Mouse (Mus musculus): ENCODE results near the gene Sdr9c7.

Sdr9c7 gene

DNA sequence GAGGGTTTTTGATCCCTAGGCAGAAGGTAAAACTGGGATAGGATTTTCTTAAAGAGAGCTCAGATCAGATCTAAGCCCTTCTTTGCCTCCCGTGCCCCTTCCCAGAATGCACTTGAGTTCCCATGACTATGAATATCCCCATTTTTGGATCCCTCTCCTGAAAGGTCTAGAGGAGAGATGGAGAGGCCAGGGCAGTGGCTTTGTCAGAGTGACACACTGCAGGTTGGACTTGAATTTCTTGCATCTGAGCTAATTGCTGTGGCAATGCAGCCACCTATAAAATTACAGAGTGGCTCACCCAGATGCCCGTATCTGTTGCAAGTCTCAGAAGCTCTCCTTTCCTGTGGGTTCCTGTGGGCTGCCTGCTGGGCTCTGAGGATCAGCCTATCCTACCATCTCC is at the start of gene Sdr9c7:
Sdr9c7 (plus strand) TSS at position 301 of the 400 bp plus-strand sequence.
- no peak for DNase-seq (ENCODE audit: low spot score)

DNA sequence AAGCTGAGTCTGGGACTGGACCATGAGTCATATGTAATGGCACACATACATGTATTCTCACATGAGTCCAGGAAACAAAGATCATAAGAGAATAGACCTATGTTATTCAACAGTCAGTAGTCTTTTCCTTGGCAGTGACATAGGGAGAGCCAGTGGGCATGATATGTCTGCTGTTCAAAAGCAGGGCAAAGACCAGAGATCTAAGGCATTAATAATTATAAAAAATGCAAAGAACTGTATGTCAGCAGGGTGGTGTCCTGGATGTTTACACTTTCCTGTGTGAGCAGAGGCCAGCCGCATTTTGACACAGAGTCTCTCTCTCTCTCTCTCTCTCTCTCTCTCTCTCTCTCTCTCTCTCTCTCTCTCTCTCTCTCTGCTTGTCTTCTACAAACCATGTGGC is 48.7 kb upstream of the Sdr9c7 start, which contains the start of gene Rdh19:
Rdh19 (plus strand) TSS at position 301 of the 400 bp plus-strand sequence.
- no peak for DNase-seq (ENCODE audit: low spot score)

DNA sequence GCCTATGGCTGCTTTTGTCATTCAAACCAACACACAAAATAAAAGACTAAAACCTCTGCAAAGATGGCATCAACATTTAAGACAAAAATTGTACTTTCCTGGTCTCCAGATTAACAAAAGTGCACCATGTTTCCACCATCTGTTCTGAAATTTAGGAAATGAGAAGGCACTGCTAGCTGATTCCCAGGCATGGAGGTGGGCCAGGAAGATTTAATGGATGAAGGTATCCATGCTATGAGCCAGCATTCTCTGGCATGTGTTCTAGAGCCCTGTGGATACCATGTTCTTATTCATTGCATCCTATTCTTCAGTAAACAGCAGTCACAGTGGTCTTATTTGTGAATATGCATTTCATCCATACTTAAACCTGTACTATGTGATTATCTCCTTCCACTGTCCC is 41.9 kb upstream of the Sdr9c7 start:
- no peak for DNase-seq (ENCODE audit: low spot score)

DNA sequence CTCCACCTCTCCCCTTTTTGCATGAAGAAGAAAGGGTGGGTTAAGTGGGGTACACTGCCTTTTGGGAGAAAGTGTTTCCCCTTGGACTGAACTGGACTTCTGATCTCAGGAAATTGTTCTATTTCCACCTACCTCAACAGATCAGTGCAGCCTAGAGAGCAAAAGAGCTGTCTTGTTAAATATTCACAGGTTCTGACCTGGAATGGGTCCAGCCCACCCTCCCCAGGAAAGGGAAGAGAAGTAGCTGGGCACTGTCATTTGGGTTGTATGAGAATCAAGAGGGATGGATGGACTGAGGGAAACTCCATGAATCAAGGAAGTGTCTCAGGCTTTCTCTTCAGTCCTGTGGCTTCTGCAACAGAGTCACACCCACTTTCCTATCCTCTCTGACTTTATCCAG is 33.4 kb upstream of the Sdr9c7 start:
- DNase-seq (ENCODE audit: low spot score) = no peak

DNA sequence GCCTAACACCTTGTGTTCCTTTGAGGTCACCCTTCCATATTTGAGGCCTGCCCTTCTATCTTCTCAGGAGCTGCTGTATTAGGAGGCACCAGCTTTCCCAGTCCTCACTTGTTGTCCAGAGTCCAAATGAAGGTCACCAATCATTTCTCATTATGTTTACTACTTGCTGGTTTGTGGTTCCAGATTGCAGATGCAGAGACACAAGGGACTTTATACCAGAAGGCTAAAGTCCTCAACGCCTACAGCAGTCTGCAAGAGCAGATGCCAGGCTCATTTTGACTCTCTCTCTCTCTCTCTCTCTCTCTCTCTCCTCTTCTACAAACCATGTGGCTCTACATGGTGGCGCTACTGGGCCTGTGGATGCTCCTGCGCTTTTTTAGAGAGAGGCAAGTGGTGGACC is 32.1 kb upstream of the Sdr9c7 start, which contains the start of gene Rdh16f2:
Rdh16f2 (plus strand) TSS at position 243 of the 400 bp plus-strand sequence.
- DNase-seq (ENCODE audit: low spot score) = no peak

DNA sequence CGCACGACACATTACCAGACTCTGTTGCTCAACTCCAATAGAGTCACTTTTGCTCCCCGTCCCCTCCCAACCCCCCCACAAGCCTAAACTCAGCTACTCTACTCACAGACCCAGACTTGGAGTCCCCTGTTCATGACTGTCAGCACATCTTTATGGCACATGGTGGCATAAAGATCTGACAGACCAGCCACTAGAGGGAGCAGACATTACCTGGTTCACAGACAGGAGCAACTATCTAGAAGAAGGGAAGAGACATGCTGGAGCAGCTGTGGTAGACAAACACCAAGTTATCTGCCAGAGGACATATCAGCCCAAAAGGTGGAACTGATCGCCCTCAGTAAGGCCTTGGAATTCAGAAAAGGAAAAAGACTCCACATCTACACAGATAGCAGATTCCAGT is 25.8 kb upstream of the Sdr9c7 start:
- peak; percentile 14 for DNase-seq (ENCODE audit: low spot score)

DNA sequence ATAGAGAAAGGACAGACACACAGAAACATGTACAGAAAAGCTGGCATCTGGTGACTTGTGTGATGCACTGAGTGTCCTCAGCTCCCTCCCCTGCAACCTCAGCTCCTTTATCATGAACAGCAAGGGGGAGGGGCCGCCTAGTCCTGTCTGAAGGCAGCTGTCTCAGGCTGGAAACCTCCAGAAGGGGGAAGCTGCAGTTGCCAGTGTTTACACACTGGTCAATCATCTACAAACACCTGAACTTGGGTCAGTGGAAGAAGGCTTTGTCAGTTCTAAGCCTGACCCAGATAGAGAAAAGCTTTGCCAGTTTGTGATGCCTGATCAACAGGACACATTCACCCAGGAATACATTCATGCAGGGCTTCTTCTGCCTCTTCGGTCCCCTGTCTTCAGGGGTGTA is 20.6 kb upstream of the Sdr9c7 start:
- DNase-seq (ENCODE audit: low spot score) = peak; percentile 39

DNA sequence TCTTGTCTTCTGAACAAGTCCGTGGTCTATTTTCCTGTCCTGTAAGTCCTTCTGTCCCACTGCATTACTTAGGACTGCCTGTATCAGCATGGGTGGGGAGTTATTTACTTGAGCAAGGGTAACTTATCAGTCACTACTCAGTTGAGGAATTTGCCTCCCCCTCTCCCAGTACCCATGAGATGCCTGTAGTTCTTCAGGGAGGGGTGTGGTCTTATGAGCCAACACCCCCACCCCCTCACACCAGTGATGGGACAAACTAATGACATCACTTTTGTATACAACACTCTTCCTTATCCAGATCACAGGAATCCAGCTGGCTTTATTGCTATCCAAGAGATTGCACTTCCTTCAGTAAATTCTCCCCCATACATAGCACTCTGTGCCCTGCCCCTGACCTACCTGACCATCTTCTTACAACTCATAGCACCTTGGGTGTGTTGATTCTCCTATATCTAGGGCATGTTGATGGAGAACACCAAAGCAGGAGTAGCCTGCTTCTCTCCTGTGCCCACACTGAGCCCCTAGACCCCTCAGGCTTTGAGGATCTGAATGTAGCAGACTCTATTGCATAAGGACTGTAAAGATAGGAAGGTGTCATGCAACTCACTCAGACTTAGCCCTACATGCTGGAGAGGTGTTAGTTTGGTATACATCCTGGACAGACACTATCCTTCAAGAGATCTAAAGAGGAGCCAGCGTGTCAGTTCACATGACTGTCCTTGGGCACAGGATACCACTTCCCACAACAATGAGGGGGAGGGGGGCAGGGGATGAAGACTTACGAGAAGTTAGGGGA is 19.9 kb upstream of the Sdr9c7 start:
- peak; percentile 9 for DNase-seq (ENCODE audit: low spot score)

DNA sequence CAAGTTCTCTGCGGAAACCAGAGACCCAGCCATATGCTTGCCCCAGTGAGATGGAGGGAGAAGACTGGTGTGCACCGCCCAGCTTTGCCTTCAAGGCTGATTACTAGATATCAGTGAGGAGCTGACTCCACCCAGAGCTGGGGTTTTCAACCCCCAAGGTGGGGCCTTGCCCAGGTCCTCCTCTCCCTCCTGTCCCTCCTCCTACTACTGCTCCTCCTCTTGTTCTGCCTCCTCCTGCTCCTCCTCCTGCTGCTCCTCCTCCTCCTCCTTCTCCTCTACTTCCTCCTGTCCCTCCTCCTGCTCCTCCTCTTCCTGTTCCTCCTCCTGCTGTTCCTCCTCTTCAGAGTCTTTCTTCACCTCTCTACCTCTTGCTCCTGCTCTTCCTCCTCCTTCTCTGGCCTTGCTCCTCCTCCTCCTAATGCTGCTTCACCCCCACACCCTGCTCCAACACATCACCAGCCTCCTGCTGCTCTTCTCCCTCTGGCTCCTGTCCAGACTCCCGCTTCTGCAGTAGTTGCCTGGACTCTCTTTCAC is 19.1 kb upstream of the Sdr9c7 start:
- DNase-seq (ENCODE audit: low spot score) = peak; percentile 9

DNA sequence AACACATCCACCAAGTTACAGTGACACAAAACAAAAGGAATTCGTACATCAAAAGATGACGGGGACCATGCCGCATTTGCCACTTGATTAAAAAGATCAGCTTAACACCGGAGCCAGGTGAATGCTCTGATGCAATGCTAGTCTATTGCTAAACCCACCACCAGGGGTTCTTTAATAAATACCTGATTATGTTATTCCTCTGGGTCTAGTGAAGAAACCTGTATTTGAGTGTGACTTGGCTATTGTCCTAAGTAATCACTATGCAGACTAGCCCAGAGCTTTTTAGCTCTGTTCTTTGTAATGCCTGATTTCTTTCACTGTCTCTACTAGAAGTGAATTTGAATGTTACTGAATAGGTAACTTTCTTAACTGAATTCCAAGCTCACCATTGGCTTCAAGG is 17.3 kb upstream of the Sdr9c7 start:
- DNase-seq (ENCODE audit: low spot score) = peak; percentile 34

DNA sequence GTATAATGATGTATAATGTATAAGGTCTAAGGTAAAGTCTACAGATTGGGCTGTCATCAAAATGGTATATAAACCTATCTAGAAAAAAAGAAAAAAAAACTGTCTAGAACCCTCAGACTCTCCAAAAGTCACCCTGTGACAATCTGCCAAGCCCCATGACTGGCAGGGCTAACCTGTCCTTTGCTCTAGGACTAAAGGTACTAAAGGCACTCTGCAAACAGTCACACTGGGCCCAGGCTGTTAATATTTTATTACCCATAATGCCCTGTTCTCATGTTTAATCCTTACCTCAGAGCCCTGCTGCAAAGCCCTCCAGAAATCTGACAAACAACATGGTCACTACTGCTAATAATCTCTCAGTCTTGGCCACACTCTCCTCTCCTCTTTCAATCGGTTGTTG is 11.8 kb upstream of the Sdr9c7 start:
- no peak for DNase-seq (ENCODE audit: low spot score)

DNA sequence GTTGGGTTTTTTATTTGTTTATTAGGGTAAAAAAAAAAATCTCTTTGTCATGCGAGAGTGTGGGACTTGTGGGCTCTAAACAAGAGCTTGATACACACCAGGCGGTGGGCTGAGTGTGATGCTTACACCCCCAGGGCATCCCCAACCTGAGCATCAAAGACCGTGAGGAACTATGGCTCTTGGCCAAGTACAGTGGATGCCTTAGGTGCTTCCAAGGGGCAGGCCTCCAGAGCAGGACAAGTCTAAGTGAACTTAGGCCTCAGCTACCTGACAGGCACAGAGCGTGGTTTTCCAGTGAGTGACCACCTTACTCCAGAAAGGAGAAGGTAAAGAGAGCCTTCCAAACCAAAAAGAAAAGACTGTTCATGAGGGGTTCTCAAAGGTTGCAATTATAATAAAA is 11.3 kb upstream of the Sdr9c7 start:
- no peak for DNase-seq (ENCODE audit: low spot score)

DNA sequence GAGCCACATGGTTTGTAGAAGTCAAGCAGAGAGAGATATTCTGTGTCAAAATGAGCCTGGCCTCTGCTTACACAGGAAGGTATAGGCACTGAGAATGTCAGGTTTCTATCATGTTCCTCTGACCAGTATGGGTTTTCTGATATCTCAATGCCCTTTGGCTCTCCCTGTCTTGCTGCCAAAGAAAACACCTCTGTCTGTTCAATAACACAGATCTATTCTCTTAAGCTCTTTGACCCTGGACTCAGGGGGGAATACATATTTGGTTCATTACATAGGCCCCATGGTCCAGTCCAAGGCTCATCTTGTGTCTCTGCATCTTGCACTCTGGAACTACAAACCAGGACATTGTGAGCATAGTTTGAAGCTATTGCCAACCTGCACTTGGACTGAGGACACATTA is 9.7 kb upstream of the Sdr9c7 start, which contains the start of gene Rdh7:
Rdh7 (minus strand) TSS at position 213 of the 400 bp plus-strand sequence.
- DNase-seq (ENCODE audit: low spot score) = no peak

DNA sequence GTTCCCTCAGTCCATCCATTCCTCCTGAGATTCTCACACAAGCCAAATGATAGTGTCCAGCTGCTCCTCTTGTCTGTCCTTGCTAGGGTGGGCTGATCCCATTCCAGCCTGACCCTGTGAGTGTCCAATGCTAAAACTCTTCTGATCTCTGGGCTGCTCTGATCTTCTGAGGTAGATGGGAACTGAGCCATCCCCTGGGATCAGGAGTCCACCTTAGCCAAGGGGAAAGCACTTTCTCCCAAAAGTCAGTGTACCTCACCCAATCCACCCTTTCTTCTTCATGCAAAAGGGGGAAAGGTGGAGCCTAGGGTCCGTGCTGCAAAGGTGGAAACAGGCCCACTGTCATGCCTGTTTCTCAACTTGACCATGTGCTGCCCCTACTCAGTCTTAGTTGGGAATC is 6.8 kb upstream of the Sdr9c7 start:
- no peak for DNase-seq (ENCODE audit: low spot score)

DNA sequence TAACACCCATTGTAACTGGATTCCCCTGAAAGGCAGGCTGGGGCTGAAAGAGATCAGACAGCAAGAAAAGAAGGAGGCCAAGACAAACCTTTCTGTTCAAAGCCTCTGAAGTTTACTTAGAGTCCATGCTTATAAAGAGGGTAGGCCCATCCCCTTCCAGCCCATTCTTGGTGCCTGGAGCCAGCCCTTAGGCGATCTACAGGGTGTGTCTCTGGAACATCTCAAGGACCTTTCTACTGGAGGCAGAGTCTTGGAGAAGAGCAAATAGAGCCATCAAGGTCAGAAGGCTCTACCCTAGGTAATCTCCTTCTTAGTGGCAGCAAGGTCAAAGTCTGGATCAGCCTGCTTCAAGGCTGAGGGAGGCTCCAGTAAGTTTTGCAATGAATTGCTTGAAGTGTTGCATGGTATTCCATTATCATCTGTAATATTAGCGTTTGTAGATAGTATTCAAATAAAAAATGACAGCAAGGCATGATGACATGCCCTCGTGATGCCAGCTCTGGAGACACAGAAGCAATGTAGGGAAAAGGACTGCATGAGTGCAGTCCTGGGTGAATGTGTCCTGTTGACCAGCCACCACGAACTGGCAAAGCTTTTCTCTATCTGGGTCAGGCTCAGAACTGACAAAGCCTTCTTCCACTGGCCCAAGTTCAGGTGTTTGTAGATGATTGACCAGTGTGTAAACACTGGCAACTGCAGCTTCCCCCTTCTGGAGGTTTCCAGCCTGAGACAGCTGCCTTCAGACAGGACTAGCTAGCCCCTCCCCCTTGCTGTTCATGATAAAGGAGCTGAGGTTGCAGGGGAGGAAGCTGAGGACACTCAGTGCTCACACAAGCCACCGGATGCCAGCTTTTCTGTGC is 4.9 kb upstream of the Sdr9c7 start:
- DNase-seq (ENCODE audit: low spot score) = peak; percentile 49

DNA sequence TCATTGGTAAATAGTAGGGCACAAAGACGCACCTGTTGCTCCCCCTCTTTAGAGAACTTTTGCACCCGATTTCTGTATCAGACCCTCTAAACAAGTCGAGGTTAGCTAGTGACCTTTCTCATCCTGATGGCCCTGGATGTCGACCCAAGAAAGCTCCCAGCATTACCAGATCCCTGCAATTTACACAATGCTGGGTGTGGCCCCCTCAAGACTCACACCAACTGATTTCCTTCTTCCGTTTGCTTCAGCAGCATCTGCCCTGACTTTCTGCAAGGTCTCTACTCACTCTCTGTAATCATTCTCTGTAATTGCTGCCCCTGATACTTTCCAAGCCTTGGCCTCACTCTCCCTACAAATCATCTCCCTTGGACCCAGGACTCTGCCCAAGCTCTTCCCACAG is 1.6 kb upstream of the Sdr9c7 start:
- no peak for DNase-seq (ENCODE audit: low spot score)

DNA sequence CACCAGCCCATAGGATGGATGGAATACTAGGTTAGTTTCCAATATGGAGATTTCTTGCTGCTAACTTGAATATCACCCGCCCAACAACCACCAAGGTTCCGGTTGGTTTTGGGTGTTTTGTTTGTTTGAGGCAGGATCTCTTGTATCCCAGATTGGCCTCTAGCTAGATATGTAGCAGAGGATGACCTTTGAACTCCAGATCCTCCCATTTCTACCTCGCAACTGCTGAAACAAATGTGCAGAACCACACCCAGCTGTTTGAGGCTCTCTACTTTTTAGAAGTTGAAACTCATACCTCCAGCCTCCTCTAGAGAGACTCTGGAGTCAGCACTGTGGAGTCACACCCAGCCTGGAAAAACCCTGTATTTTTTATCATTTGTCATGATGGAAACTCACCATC is 812 bp upstream of the Sdr9c7 start:
- DNase-seq (ENCODE audit: low spot score) = no peak

DNA sequence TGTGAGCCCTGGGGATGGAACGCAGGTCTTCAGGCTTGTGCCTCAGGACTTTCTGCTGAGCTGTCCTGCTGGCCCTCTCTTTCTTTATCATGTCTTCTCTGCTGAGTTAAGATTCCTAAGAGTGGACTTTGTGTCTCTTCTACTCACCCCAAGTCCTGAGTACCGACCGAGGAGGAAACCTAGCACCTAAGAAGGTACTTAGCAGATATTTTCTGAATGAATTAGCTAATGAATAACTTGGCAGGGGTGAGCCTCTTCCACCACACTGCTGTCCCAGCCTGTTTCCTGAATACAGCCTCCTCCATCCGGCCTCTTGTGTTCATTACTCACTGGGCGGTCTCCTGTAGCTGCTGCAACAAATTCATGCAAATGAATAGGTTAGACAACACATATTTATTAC is 1.5 kb downstream of the Sdr9c7 start:
- no peak for DNase-seq (ENCODE audit: low spot score)

DNA sequence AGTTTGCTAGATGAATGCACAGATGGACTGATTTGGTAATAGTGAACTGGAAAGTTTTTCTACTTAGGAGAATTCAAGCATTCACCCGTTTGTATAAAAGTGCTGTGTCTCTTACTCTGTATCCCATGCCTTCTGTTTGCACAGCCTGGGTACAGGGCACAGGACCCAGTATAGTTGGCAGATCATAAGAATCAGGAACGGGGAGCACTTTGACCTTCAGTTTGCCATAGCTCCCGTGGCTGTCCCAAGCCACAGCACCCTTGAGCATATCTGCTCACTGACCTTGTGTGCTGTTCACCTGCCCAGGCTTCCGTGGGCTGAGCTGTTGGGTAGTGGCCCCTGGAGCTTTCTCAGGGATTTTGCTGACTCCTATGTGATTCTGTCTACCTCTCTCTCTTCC is 3.4 kb downstream of the Sdr9c7 start:
- DNase-seq (ENCODE audit: low spot score) = no peak

DNA sequence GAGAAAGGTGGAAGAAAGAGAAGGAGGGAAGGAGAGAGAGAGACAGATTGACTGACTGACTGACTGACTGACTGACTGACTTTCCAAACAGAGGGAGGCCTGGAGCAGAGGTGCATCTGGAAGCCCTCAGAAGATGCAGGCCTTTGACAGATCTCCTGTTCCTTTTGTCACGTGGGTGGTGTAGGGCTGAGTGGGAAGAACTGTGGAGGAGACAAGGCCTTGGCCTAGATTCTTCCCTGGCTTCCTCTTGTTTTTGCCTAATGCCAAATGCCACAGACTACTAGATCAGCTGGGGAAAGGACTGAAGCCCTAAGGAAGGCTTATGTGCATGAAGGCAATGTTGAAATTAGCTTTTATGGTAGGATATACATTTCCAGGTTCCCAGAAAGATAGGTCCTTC is 4.8 kb downstream of the Sdr9c7 start:
- DNase-seq (ENCODE audit: low spot score) = no peak

DNA sequence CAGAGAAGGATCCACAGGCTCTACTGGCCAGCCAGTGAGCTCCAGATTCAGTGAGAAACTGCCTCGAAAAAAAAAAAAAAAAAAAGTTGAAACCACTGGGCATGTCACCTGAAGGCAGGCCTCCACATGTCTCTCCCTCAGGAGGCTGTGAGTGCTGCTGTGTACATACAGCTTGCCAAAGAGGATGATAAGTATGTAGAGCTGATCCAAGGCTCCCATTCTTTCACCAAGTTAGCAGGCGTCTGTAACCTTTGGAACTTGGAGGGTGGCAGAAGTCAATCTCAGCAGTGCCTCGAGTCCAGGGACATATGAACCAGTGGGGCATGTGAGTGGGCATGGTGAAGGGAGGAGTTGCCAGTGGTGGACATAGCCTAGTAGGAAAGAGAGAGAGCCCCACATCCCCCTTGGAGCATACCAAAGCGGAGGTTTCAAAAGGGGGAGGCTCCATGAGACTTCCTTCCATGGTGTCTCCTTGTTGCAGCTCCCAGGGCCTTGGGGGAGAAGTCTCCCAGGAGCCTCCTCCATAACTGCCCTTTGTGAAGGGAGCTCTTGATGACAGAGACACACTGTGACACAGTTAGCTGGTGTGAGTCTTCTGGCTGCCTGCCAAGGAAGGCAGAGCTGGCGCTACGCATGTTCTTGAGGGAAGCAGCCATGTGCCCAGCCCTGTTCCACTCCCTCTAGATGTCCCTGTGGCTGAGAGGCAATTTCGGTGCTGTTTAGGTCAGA is 6.6 kb downstream of the Sdr9c7 start:
- peak; percentile 16 for DNase-seq (ENCODE audit: low spot score)

DNA sequence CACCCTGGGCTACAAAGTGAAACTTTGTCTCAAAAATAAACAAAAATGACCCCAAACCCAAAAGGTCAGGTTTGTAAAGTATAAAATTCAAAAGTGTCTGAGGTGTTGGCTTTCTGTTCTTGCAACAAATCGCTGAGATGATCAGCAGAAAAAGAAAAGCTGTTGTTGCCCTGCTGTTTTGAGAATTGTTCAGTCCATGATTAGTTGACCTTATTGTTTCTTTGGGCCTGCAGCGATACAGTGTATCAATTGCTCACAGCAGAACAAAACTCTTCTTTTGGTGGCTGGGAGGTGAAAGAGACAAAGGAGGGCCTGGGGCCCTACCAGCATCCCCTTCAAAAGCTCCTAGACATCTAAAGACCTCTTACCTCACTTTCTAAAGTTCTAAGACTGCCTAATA is 7.8 kb downstream of the Sdr9c7 start:
- no peak for DNase-seq (ENCODE audit: low spot score)

Measured in lung, postnatal 25 days (tissue).